Mouse (Mus musculus) MEL (cell line): ENCODE data around the gene Dram1. TPM values are rescaled to one million over a fixed set of nuclear protein-coding genes. Genes with fewer than 3 reads are reported as not detected.

ENCODE experiments used
- DNase-seq: peaks from one replicate; pipeline ENCODE4 v3.0.0; 2011; ENCODE audit warnings: low read depth, low spot score
- H3K27ac ChIP-seq: 2 replicates; pipeline ENCODE4 v1.5.1; 2012; ENCODE audit warnings: low read depth, mild to moderate bottlenecking, control low read depth, low read length, moderate library complexity; ENCODE audit not compliant: control insufficient read depth
- H3K27me3 ChIP-seq, 2 experiments: fragments of 150-350 bp in 1 of 2; sonication (generic) in 1 of 2; 2 replicates each; pipeline ENCODE4 v1.6.1; 2012; ENCODE audit warnings: low read length in 2 of 2, mild to moderate bottlenecking in 2 of 2, improper control_type of control experiment in 1 of 2, moderate library complexity in 1 of 2; ENCODE audit not compliant: insufficient read depth in 2 of 2, control insufficient read depth in 1 of 2
- H3K36me3 ChIP-seq, 2 experiments: 2 replicates each; pipeline ENCODE4 v1.6.1; 2012 to 2014; ENCODE audit warnings: low read length in 2 of 2, improper control_type of control experiment in 1 of 2, inconsistent platforms in 1 of 2, mild to moderate bottlenecking in 1 of 2; ENCODE audit not compliant: insufficient read depth in 2 of 2, control insufficient read depth in 1 of 2
- H3K4me1 ChIP-seq, 2 experiments: fragments of 150-350 bp in 1 of 2; sonication (generic) in 1 of 2; 2 replicates each; pipeline ENCODE4 v1.6.1; 2012; ENCODE audit warnings: low read length in 2 of 2, improper control_type of control experiment in 1 of 2, mild to moderate bottlenecking in 1 of 2; ENCODE audit not compliant: insufficient read depth in 2 of 2, control insufficient read depth in 1 of 2
- H3K4me3 ChIP-seq, 2 experiments: fragments of 150-350 bp in 1 of 2; sonication (generic) in 1 of 2; 2 replicates each; pipeline ENCODE4 v1.5.1; 2012; ENCODE audit warnings: low read depth in 2 of 2, low read length in 2 of 2, mild to moderate bottlenecking in 2 of 2, moderate library complexity in 2 of 2, control low read depth in 1 of 2, improper control_type of control experiment in 1 of 2; ENCODE audit not compliant: control insufficient read depth in 1 of 2, insufficient read depth in 1 of 2
- H3K79me2 ChIP-seq: 2 replicates; pipeline ENCODE4 v1.6.1; 2012; ENCODE audit warnings: mild to moderate bottlenecking, low read length, moderate library complexity; ENCODE audit not compliant: control insufficient read depth, poor library complexity, insufficient read depth
- H3K9ac ChIP-seq: 2 replicates; pipeline ENCODE4 v1.6.1; 2012; ENCODE audit warnings: low read depth, mild to moderate bottlenecking, control low read depth, low read length, moderate library complexity; ENCODE audit not compliant: control insufficient read depth, poor library complexity, severe bottlenecking
- H3K9me3 ChIP-seq: fragments of 150-350 bp; sonication (generic); replicated peaks from 2 replicates; pipeline ENCODE4 v1.6.1; 2012; ENCODE audit warnings: mild to moderate bottlenecking, low read length, improper control_type of control experiment, moderate library complexity; ENCODE audit not compliant: insufficient read depth
- EP300 ChIP-seq, 2 experiments: IDR thresholded peaks; 2 replicates each; pipeline ENCODE4 v1.6.1; 2011; ENCODE audit warnings: improper control_type of control experiment in 2 of 2, low read length in 2 of 2, low read depth in 1 of 2, mild to moderate bottlenecking in 1 of 2
- ETS1 ChIP-seq: IDR thresholded peaks from 2 replicates; pipeline ENCODE4 v1.6.1; 2012; ENCODE audit warnings: low read depth, mild to moderate bottlenecking, inconsistent platforms, low read length, improper control_type of control experiment, moderate library complexity
- GABPA ChIP-seq: IDR thresholded peaks from 2 replicates; pipeline ENCODE4 v1.6.1; 2012; ENCODE audit warnings: low read depth, mild to moderate bottlenecking, inconsistent platforms, low read length, improper control_type of control experiment, moderate library complexity
- GATA1 ChIP-seq: IDR thresholded peaks from 2 replicates; pipeline ENCODE4 v1.6.1; 2011; ENCODE audit warnings: low read depth, low read length, improper control_type of control experiment
- HCFC1 ChIP-seq: IDR thresholded peaks from 2 replicates; pipeline ENCODE4 v1.6.1; 2012; ENCODE audit warnings: low read depth, mild to moderate bottlenecking, inconsistent platforms, low read length, improper control_type of control experiment, moderate library complexity
- MAZ ChIP-seq: IDR thresholded peaks from 2 replicates; pipeline ENCODE4 v1.6.1; 2012; ENCODE audit warnings: low read depth, mild to moderate bottlenecking, inconsistent platforms, low read length, improper control_type of control experiment
- MYC ChIP-seq: IDR thresholded peaks from 2 replicates; pipeline ENCODE4 v1.6.1; 2011; ENCODE audit warnings: low read depth, mild to moderate bottlenecking, low read length, improper control_type of control experiment, moderate library complexity
- NRF1 ChIP-seq: IDR thresholded peaks from 2 replicates; pipeline ENCODE4 v1.6.1; 2014; ENCODE audit warnings: low read depth, mild to moderate bottlenecking, inconsistent platforms, low read length, improper control_type of control experiment, moderate library complexity; ENCODE audit not compliant: poor library complexity, insufficient read depth, severe bottlenecking
- RCOR1 ChIP-seq: IDR thresholded peaks from 2 replicates; pipeline ENCODE4 v1.6.1; 2012; ENCODE audit warnings: low read depth, mild to moderate bottlenecking, inconsistent platforms, low read length, improper control_type of control experiment
- SIN3A ChIP-seq: IDR thresholded peaks from 2 replicates; pipeline ENCODE4 v1.6.1; 2012; ENCODE audit warnings: low read length, improper control_type of control experiment, inconsistent platforms
- USF2 ChIP-seq, 2 experiments: IDR thresholded peaks; 2 replicates each; pipeline ENCODE4 v1.6.1; 2011 to 2012; ENCODE audit warnings: improper control_type of control experiment in 2 of 2, low read length in 2 of 2, borderline replicate concordance in 1 of 2, inconsistent platforms in 1 of 2, low read depth in 1 of 2, mild to moderate bottlenecking in 1 of 2; ENCODE audit not compliant: insufficient read depth in 1 of 2
- ZC3H11A ChIP-seq: IDR thresholded peaks from 2 replicates; pipeline ENCODE4 v1.6.1; 2012; ENCODE audit warnings: low read depth, mild to moderate bottlenecking, inconsistent platforms, low read length, improper control_type of control experiment
- ZKSCAN1 ChIP-seq: IDR thresholded peaks from 2 replicates; pipeline ENCODE4 v1.6.1; 2012; ENCODE audit warnings: low read depth, mild to moderate bottlenecking, inconsistent platforms, low read length, improper control_type of control experiment, moderate library complexity
- ZNF384 ChIP-seq: IDR thresholded peaks from 2 replicates; pipeline ENCODE4 v1.6.1; 2012; ENCODE audit warnings: low read depth, mild to moderate bottlenecking, inconsistent platforms, low read length, improper control_type of control experiment
- polyA plus RNA-seq, 2 experiments: library from polyadenylated mRNA; stranded (reverse) in 1 of 2; unstranded in 1 of 2; fragments of >175 nt in 1 of 2; fragments of >200 nt in 1 of 2; gene quantifications; 2 replicates each; pipeline versions ENCODE4 v1.2.1 to v1.2.4; 2012; ENCODE audit warnings: low replicate concordance in 2 of 2, low read depth in 1 of 2; ENCODE audit not compliant: insufficient read length in 2 of 2, insufficient read depth in 1 of 2, missing spikeins in 1 of 2
- total RNA-seq: library from RNA; depleted of rRNA; stranded (reverse); fragments of 300-350 nt; gene quantifications from 2 replicates; pipeline ENCODE4 v1.2.3, GENCODE M21; 2012

Gene Dram1
- total and polyA plus RNA-seq, 3 experiments: 0.17 TPM; not detected in 2

DNA sequence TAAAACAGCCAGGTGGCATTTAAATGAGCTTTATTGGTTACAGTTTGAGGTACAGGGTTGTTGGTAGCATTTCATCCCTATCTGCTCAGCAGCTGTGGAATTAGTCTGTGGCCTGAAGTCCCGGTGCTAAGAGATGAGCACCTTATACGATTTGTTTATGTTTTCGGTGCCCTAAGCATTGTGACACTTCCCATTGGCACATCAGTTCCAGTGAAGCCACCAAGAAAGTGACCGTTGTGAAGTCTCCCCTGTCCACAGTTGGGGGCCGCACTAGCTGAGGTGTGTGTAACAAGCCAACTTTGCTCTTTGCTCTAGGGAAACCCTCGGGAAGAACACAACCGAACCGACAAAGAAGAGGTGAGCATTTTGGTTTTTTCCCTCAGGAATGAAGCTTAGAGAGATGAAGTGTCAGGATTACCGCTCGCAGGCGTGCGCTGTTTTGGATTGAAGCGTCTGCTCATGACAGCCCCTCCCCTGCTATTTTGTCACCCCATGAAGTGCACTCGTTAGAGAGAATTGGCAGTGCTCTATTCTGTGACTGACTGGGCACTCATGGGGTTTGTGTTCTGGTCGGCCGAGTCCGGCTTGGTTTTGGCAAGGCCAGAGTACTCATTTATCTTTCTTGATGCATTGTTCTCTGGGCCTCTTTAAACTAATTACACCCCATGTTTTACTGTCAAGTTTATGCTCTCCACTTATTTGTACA is 33.6 kb upstream of the Dram1 start:
- H3K27me3 ChIP-seq: no peaks in the 10 kb centered on the region
- DNase-seq: no peak
- H3K4me3 ChIP-seq: no peak overlapping the region
- H3K9me3 ChIP-seq: no peaks in the 10 kb centered on the region
- H3K79me2 ChIP-seq: no peaks in the 10 kb centered on the region
- H3K4me1 ChIP-seq: no peaks in the 10 kb centered on the region
- H3K27ac ChIP-seq: no peak overlapping the region
- peaks cover 0 to 6% of the 10 kb centered on the region in 2 experiments; a peak in 2 of 4 replicates for H3K36me3 ChIP-seq
- TF ChIP-seq USF2 (IDR thresholded peaks at IDR 0.05; ENCODE audit: borderline replicate concordance in 1 of 2, insufficient read depth in 1 of 2, low read depth in 1 of 2, low read length in 2 of 2) (no peak), SIN3A (no peak), GABPA (no peak), RCOR1 (no peak), ZKSCAN1 (no peak), GATA1 (no peak), EP300 (IDR thresholded peaks at IDR 0.05; ENCODE audit: low read depth in 1 of 2, low read length in 2 of 2) (no peak), ZNF384 (no peak), MYC (no peak), HCFC1 (no peak), NRF1 (no peak), ETS1 (no peak), MAZ (no peak)
- no peak overlapping the region for H3K9ac ChIP-seq

DNA sequence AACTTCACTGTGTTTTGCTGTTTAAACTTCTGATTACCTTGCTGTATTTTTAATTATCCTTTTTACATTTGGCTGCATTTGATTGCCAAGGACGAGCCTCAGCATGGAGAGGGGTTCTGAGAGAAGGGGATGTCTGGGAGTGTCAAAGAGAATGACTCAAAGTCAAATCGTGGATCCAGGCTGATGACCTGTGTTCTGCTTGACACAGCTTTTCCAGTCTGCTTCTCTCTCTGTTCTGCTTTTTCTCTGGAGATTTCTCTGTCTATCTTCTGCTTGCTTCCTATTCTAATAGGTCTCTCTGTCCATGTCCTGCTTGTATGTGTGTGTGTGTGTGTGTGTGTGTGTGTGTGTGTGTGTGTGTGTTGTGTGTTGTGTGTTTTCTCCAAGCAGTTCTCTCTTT is 30.9 kb upstream of the Dram1 start:
- H3K9me3 ChIP-seq: no peaks in the 10 kb centered on the region
- no peak overlapping the region for H3K27ac ChIP-seq
- no peak for DNase-seq
- no peak overlapping the region for H3K9ac ChIP-seq
- no peak overlapping the region for H3K4me3 ChIP-seq
- no peaks in the 10 kb centered on the region for H3K79me2 ChIP-seq
- peaks cover 0 to 2% of the 10 kb centered on the region in 2 experiments; a peak in 1 of 4 replicates for H3K36me3 ChIP-seq
- no peak for TF ChIP-seq ZC3H11A
- no peaks in the 10 kb centered on the region for H3K4me1 ChIP-seq
- H3K27me3 ChIP-seq: no peaks in the 10 kb centered on the region
